Mouse (Mus musculus) layer of hippocampus, postnatal 10 days (tissue): ENCODE data around the gene Hist1h2af. TPM values are rescaled to one million over a fixed set of nuclear protein-coding genes. Genes with fewer than 3 reads are reported as not detected.

Experiments
- DNase-seq, 2 experiments: peaks; one replicate each; pipeline ENCODE4 v3.0.0; 2021; ENCODE audit warnings: low spot score in 2 of 2
- long read RNA-seq: library from polyadenylated mRNA; stranded (forward); transcript quantifications from one replicate; pipeline ENCODE4 v2.0.0, GENCODE M21; 2023
- total RNA-seq, 2 experiments: library from RNA; stranded (reverse); gene quantifications; 2 replicates each; pipeline ENCODE4 v1.2.3; 2021

Gene Hist1h2af
- total RNA-seq = 10 to 100 TPM; 45.7 to 51.3 TPM
- long read RNA-seq = 0 reads

DNA sequence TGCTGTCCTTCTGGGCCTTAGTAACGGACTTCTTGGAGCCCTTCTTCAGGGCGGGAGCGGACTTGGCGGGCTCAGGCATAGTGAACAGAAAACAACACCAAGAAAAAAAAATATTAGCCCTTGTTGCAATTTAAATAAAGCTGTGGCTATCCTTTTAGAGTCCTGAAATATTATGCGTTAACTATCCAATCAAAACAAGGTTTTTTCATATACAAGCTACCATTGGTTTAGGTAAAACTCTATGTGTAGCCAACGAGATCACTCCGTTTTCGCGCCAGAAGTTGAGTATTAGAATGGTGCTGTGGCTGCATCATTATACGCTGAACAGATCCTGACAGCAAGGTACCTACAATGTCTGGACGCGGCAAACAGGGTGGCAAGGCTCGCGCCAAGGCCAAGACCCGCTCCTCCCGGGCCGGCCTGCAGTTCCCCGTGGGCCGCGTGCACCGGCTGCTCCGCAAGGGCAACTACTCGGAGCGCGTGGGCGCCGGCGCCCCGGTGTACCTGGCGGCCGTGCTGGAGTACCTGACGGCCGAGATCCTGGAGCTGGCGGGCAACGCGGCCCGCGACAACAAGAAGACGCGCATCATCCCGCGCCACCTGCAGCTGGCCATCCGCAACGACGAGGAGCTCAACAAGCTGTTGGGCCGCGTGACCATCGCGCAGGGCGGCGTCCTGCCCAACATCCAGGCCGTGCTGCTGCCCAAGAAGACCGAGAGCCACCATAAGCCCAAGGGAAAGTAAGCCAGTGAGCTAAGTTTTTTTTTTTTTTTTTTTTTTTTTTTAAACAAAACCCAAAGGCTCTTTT, at the start of gene Hist1h2af:
Gene Hist1h2af, plus strand, starts transcription at position 347 of the 808 bp plus-strand sequence.
- peak; percentile 57 to 67 for DNase-seq

DNA sequence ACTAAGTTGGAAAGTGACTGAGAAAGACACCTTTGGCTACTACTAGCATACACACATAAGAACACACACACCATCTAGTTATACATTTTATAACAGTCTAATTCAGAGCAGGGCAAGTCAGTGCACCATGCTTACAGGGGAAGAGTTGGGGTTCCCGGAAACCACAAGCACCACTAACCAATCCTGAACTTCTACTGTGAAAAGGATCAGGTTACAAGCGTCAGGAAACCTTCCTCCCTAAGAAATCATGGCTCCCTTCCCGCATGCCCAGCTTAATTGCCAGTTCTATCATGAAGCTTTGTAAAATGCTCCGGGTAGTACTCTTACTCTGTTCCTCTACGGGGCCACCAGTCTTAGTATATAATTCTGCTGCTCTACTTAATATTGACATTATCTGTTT, 48.4 kb upstream of the Hist1h2af start:
- DNase-seq = no peak

GRCm38 (mm10) chr13:23488400-23489322, 45.0 kb upstream of the Hist1h2af start, which contains the start of gene Btn2a2:
TSS of gene Btn2a2 (minus strand) at chr13:23488857.
- peak; percentile 58 to 67 for DNase-seq

DNA sequence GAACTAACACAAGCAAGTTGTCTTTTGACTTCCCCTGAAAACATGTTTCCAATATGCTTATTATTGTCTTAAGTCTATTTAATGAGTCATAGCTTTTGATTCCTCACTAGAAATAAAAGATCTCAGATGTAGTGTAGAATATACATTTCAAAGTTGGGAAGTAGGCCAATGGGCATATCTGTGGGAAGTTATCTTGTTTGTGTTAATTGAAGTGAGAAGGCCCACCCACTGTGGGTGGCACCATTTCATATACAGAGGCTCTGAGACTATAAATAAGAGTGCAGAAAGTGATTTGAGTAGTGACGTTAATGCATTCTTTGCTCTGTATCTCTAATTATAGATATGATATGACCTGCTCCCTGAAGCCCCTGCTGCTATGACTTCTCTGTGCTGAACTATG, 42.8 kb upstream of the Hist1h2af start:
- no peak for DNase-seq

- DNase-seq = no peak
These were observed 42.4 kb upstream of the Hist1h2af start for GRCm38 (mm10) chr13:23491263-23491662.

DNA sequence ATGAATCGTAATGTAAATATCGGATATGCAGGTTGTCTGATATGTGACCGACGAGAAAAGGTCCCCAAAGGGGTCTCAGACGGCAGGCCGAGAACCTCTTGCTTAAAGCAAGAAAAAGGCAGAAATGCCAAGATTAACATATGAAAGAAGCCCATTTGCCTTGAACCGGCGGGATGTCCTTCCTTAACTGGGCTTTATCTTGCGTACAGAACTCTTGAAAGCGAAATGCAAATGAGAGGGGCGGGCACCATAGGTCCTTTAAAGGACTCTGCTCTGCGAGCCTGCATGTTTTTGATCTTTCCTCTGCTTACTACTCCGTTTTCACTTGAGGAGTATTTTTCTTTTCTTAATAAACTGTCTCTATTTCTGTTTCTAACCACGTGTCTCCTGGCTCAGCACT, 41.7 kb upstream of the Hist1h2af start:
- DNase-seq = no peak

DNA sequence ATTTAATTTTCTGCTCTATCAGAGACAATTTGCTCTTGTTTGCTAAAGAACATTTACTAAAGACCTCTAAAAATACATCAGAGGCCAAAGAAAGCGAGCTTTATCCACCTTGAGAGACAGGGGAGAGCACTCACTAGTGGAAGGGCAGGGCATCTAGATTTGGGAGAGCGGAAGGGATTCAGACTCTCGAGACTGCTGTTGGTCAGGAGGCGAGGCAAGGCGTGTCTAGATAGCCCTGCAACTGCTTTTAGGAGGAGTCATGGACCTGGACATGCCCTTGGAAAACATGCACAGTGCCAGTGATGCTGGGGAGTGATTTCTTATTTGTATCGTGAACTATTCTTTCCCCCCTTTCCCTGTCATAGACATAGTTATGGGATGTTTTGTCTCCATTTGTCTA, 38.2 kb upstream of the Hist1h2af start:
- DNase-seq = no peak

GRCm38 (mm10) chr13:23497656-23498321, 35.9 kb upstream of the Hist1h2af start:
- DNase-seq = peak; percentile 36 to 62

- no peak for DNase-seq
These were observed 35.1 kb upstream of the Hist1h2af start for GRCm38 (mm10) chr13:23498653-23499052.

- no peak for DNase-seq
These were observed 33.8 kb upstream of the Hist1h2af start for GRCm38 (mm10) chr13:23499943-23500342.

DNA sequence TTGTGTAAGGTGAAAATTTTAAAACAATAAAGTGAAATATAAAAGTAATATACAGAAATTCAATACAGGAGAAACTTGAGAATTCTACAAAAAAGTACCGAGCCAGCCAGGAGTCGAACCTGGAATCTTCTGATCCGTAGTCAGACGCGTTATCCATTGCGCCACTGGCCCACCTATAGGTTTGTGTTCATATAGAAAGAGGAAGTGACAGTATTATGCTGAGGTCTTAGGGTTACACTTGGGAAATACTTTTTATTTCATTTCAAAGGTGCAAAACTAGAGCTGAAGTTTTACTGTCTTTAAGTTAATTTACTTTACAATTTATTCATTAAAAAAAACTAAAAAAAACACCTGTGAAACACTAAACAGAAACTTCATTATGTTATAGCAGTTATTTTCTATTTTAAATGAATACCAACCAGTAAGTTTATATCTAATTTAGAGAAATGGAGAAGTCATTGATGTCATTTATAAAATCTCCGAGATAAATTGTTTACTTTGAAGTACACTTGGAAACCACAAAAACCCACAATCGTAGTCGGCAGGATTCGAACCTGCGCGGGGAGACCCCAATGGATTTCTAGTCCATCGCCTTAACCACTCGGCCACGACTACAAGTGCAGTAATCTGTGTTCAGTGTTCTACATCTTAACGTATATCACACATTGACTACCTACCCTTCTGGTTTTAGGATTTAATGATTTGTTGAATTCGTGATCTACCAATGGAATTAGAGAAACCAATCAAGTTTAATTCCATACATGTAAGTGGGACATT, 33.1 kb upstream of the Hist1h2af start:
- DNase-seq = peak; percentile 50 to 71

DNA sequence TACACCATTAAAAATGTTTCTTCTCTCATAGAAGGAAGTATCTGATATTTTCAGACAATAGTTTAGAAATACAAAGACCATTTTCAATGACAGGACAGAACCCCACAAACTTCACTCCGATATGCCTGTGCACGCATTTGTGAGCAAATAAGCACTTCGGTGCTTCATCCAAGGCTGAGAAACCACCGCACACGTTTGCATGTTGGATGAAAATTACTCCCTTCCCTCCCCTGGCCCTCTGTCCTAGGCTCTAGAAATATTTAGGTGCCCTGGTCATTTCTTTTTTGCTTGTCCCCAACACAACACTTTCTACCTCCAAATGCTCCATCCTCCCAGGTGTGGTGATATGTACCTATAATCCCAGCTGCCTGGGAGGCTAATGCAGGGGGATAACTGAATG, 32.2 kb upstream of the Hist1h2af start:
- DNase-seq = no peak

DNA sequence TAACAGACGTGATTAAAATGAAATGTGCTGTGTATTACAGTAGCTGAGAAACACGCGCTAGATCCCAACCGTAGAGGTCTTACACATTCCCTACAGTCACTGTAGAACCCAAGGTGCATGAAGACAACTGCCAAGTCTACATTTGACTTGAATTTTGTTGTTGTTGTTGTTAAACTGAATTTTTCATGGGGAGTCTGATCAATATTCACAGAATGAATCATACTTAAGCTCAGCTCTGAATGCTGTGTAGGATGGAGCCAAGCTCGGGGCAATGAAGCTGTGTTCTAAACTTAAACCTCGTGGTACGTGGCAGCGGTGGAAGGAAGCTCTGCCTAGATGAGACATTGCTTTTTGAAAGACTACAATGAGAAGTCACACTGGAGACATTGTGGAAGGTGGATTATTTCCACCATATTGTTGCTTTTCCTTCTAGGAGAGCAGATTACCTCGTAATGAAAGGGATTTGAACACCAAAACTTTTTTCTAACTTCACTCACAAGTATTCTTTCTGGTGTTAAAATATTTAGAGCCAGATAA, 31.6 kb upstream of the Hist1h2af start:
- no peak for DNase-seq

GRCm38 (mm10) chr13:23502916-23503315, 30.8 kb upstream of the Hist1h2af start:
- DNase-seq = no peak

GRCm38 (mm10) chr13:23503797-23504196, 29.9 kb upstream of the Hist1h2af start:
- DNase-seq = peak; percentile 51 to 73

DNA sequence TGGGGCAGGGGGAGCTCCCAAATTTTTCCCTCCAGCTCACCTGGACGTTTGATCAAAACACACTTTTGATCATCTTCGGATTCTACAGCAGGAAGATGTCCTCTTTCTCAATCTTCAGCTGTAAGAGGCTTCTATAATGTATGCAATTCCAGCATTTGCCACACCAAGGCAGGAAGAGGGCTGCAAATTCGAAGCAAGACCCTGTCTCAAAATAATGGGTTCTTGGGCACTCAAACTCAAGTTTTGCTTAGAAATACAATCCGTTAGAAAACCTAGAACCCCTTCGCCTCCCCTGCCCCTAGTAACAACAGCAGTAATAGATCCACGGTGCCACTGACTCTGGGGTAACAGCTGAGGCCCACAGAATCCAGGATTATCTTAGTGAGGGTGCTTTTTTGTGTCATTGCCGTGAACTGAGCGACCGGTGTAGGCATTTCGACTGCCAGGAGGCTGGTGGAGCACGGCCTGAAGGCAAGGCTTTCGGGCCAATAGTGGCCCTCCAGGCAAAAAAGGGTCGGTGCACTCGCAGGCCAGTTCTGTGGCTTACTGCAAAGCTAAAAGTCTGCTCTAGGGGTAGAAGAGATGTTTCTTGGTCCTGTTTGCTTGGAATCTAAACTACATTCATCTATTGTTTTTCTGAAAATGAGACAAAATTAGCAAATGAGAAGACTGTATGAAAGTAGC, 27.9 kb upstream of the Hist1h2af start:
- DNase-seq = no peak

DNA sequence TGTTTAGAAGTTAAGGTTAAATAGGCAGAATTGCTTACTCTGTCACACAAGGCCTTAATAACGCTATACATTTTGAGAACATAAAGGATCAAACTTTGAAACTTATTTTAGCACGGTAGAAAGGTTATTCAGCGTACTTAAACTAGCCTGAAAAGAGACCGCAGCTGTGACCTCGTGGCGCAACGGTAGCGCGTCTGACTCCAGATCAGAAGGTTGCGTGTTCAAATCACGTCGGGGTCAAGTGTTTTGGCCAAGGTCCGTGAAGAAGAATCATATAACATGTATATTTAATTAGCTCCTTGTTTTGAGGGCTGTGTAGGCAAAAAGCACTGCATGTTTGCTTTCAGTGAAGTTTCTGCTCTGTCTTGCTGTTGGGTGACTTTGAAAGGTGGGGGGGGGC, 27.4 kb upstream of the Hist1h2af start:
- DNase-seq = no peak

GRCm38 (mm10) chr13:23506819-23507515, 26.7 kb upstream of the Hist1h2af start:
- no peak for DNase-seq

DNA sequence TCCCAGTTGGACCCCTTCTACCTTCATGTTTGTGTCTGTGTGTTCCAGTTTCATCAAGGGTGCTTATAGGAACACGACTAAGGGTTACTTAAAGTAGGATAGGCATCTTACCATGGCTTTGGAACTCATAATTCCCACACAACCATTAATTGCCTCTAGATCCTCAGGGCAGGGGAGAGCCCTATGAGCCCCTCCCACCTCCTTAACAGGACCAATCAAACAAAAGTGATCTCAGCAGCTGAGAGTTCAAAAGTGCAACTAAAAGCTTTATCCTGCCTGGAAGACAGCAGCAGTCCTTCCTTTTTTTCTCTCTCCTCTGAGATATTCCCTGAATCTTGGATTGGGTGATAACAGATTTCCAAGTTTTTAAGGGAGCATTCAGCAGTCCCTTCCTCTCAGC, 23.6 kb upstream of the Hist1h2af start:
- no peak for DNase-seq
